Mouse (Mus musculus) lung, postnatal 0 days (tissue): Measurements from ENCODE around the gene Acap1. TPM values are rescaled to one million over a fixed set of nuclear protein-coding genes. Genes with fewer than 3 reads are reported as not detected.
"Not testable (repeated sequence)": the region's sequence is repeated elsewhere in the genome, so short reads cannot be mapped to it uniquely, and the experiment has no call there.

Source experiments
- ATAC-seq: fragments of 200-750 bp; cut with Nextera tagmentation; 2 replicates; pipeline ENCODE4 v1.8.0; 2017; ENCODE audit warnings: moderate library complexity
- DNase-seq: peaks from one replicate; pipeline ENCODE4 v3.0.0-alpha.2; 2016; ENCODE audit warnings: low spot score
- H3K27ac ChIP-seq: fragments of 300-500 bp; sonication (generic); 2 replicates; pipeline ENCODE4 v1.5.1; 2014; ENCODE audit warnings: antibody characterized with exemption, mild to moderate bottlenecking, low read length, mixed read lengths
- H3K27me3 ChIP-seq: fragments of 300-500 bp; sonication (generic); replicated peaks from 2 replicates; pipeline ENCODE4 v1.6.1; 2014; ENCODE audit warnings: low read length, mixed read lengths; ENCODE audit not compliant: insufficient read depth
- H3K36me3 ChIP-seq: fragments of 300-500 bp; sonication (generic); 2 replicates; pipeline ENCODE4 v1.6.1; 2014; ENCODE audit warnings: low read length, mixed read lengths; ENCODE audit not compliant: insufficient read depth
- H3K4me1 ChIP-seq: fragments of 300-500 bp; sonication (generic); 2 replicates; pipeline ENCODE4 v1.6.1; 2014; ENCODE audit warnings: antibody characterized with exemption, low read depth, low read length, mixed read lengths; ENCODE audit not compliant: insufficient read depth
- H3K4me2 ChIP-seq: fragments of 300-500 bp; sonication (generic); replicated peaks from 2 replicates; pipeline ENCODE4 v1.6.1; 2014; ENCODE audit warnings: low read depth, mild to moderate bottlenecking, low read length, moderate library complexity, mixed read lengths
- H3K4me3 ChIP-seq: fragments of 300-500 bp; sonication (generic); 2 replicates; pipeline ENCODE4 v1.5.1; 2014; ENCODE audit warnings: low read depth, low read length
- H3K9ac ChIP-seq: fragments of 300-500 bp; sonication (generic); replicated peaks from 2 replicates; pipeline ENCODE4 v1.6.1; 2014; ENCODE audit warnings: low read depth, mild to moderate bottlenecking
- H3K9me3 ChIP-seq: fragments of 300-500 bp; sonication (generic); 2 replicates; pipeline ENCODE4 v1.6.1; 2016; ENCODE audit warnings: low read length, mixed read lengths
- CTCF ChIP-seq: IDR thresholded peaks from 2 replicates; pipeline ENCODE4 v1.5.1; 2016; ENCODE audit warnings: antibody characterized with exemption, mild to moderate bottlenecking
- EP300 ChIP-seq: IDR thresholded peaks from 2 replicates; pipeline ENCODE4 v1.6.1; 2016; ENCODE audit warnings: antibody characterized with exemption, mild to moderate bottlenecking, control low read depth
- WGBS: fragments of 180-500 bp; shearing (Covaris S2); extraction: QIAGEN DNeasy Blood & Tissue Kit; methylation state at CpG from one replicate; pipeline ENCODE4 v1.1.7; 2014; 5-methylcytosine and 5-hydroxymethylcytosine counted together
- polyA plus RNA-seq: library from polyadenylated mRNA; unstranded; fragments of >200 nt; fragmentation: Nextera tagmentation; extraction: Ambion mirVana; gene quantifications from 2 replicates; pipeline ENCODE4 v1.2.1, GENCODE M21; 2015

Gene Acap1
- polyA plus RNA-seq, 1 experiment from 2014 or later = 1.7 TPM

DNA sequence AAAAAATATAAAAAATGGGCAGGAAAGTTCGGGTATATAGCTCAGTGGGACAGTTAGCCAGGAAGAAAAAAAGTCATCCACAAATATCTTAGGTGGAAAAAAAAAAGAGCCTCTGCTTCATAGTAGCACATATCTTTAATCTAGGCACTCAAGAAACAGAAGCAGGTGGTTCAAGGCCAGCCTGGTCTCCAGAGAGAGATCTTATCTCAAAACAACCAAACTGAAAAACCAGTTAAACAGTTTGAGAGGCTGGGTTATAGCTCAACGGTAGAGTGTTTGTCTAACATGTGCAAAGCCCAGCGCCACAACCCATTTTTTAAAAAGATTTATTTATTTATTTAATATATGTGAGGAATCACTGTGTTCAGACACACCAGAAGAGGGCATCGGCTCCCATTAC lies 37.7 kb upstream of the Acap1 start:
- Histone ChIP-seq H3K4me2 (no peak overlapping the region), H3K36me3 (no peaks in the 10 kb centered on the region), H3K27me3 (peaks cover 13% of the 10 kb centered on the region; the same call in 1 of the 2 replicates), H3K4me1 (peaks cover 15% of the 10 kb centered on the region; the same call in 1 of the 2 replicates), H3K9me3 (no peaks in the 10 kb centered on the region), H3K9ac (no peak overlapping the region), H3K27ac (no peak overlapping the region), H3K4me3 (no peak overlapping the region)
- no peak for DNase-seq
- TF ChIP-seq EP300 (no peak), CTCF (no peak)
- WGBS = 36% methylated on average over 4 of the region's 4 CpGs
- ATAC-seq = no peak

DNA sequence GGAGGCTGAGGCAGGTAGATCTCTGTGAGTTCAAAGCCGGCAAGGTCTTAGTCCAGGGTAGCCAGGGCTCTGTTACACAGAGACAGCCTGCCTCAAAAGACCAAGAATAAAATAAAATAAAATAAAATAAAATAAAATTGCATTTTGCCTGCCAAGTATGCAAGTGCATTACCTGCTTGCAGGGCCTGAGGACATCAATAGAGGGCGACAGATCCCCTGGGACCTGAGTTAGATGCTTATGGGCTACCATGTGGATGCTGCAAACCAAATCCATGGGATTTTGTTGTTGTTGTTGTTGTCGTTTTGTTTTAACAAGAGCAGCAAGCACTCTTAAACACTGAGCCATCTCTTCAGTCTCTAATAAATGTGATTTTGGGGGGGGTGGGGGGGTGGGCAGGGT lies 36.9 kb upstream of the Acap1 start:
- Histone ChIP-seq H3K4me2 (no peak overlapping the region), H3K36me3 (no peaks in the 10 kb centered on the region), H3K27ac (no peak overlapping the region), H3K4me1 (peaks cover 15% of the 10 kb centered on the region; the same call in 1 of the 2 replicates), H3K9ac (no peak overlapping the region), H3K27me3 (peaks cover 13% of the 10 kb centered on the region; the same call in 1 of the 2 replicates), H3K9me3 (no peaks in the 10 kb centered on the region), H3K4me3 (no peak overlapping the region)
- no peak for ATAC-seq
- TF ChIP-seq EP300 (no peak), CTCF (peak; percentile 43)
- DNase-seq = no peak
- 36% methylated on average over 3 of the region's 3 CpGs for WGBS

DNA sequence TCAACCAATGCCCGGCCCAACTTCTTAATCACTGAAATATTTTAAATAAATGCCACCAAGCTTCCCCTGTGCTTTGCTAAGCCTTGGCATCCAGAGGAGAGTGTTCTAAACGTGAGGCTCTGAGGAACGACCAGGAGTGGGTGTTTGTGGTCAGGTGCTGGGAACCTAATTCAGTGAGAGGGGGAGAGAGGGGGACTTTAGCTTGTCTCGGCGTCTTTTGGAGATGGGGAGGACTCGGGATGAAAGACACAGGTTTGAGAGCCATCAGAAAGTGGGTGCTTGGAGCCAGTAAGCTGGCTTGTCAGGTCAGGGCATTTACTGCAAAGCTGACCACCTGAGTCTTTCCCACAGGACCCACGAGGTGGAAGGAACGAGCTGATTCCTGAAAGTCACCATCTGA lies 36.4 kb upstream of the Acap1 start:
- no peak for DNase-seq
- Histone ChIP-seq H3K27ac (no peak overlapping the region), H3K27me3 (peaks cover 10% of the 10 kb centered on the region; the same call in 1 of the 2 replicates), H3K9ac (no peak overlapping the region), H3K4me1 (peaks cover 14% of the 10 kb centered on the region; the same call in 1 of the 2 replicates), H3K9me3 (no peaks in the 10 kb centered on the region), H3K36me3 (no peaks in the 10 kb centered on the region), H3K4me3 (no peak overlapping the region), H3K4me2 (no peak overlapping the region)
- TF ChIP-seq EP300 = no peak
- no peak for TF ChIP-seq CTCF
- 68% methylated on average over 8 of the region's 8 CpGs for WGBS
- no peak for ATAC-seq

DNA sequence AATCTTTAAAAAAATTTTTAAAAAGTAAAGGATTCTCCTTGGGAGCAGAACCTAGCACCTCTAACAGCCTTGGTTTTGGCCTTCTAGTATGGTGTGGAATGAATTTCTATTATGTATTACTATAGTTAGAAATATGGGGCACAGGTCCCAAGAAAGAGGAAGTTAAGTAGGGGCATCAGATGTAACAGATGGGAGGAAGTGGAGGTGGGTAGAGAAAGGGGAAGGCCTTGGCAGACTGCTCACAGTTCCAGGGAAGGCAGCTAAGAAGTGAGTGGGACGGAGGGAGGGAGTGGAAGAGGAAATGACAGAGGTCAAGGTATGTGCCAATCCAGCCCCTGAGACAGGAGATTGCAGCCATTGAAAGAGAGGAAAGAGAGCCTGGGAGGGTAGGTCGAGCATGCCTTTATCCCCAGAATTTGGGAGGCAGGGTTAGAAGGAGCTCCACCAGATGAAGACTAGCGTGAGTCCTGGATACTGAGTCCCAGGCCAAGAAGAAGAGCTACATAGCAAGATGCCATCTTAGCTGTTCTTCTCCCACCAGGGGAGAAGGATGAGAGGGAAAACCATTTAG lies 35.7 kb upstream of the Acap1 start:
- no peak overlapping the region for H3K27ac ChIP-seq
- TF ChIP-seq EP300 (no peak), CTCF (no peak)
- 51% methylated on average over 3 of the region's 3 CpGs for WGBS

DNA sequence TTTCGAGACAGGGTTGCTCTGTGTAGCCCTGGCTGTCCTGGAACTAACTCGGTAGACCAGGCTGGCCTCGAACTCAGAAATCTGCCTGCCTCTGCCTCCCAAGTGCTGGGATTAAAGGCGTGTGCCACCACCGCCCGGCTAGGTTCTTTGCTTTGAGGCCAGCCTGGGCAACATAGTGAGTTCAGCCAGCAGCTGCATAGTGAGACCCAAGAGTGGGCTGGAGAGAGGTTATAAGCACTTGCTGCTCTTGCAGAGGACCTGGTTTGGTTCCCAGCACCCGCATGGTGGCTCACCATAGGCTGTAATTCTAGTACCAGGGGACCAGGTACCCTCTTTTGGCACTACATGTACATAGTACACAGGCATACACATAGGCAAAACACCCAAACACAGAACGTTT lies 34.8 kb upstream of the Acap1 start:
- not testable (repeated sequence) for H3K9ac ChIP-seq, H3K4me3 ChIP-seq, H3K27ac ChIP-seq, H3K27me3 ChIP-seq, H3K4me2 ChIP-seq, DNase-seq, ATAC-seq, H3K36me3 ChIP-seq, H3K9me3 ChIP-seq, H3K4me1 ChIP-seq
- 85% methylated on average over 8 of the region's 8 CpGs for WGBS

More for the DNA sequence above, 35.7 kb upstream of the Acap1 start:
- Histone ChIP-seq H3K36me3 (no peaks in the 10 kb centered on the region), H3K9me3 (no peaks in the 10 kb centered on the region), H3K4me3 (no peak overlapping the region), H3K4me2 (no peak overlapping the region), H3K4me1 (peaks cover 7% of the 10 kb centered on the region; the same call in 1 of the 2 replicates), H3K9ac (no peak overlapping the region), H3K27me3 (peaks cover 5% of the 10 kb centered on the region; the same call in 1 of the 2 replicates)
- ATAC-seq (no peak), DNase-seq (peak; percentile 48)

DNA sequence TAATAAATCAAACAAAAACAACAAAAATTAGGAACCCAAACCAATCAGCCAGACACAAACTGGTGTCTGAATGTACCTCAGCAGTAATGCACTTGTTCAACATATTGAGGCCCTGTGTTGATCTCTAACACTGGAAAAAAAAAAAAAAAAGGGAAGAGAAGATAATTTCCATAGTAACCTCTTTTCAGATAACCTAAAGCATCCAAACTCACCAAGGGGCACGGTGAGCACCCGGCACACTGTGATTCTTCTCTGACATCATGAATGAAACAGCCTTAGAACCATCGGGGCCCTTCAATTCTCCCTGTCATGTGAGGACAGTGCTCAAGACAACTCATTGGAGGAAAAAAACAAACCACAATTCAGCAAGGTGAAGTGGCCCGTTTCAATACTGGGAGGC lies 34.4 kb upstream of the Acap1 start:
- no peak overlapping the region for H3K27ac ChIP-seq
- no peaks in the 10 kb centered on the region for H3K36me3 ChIP-seq
- ATAC-seq = no peak
- 15% methylated on average over 4 of the region's 4 CpGs for WGBS
- H3K4me2 ChIP-seq = no peak overlapping the region
- H3K27me3 ChIP-seq = no peaks in the 10 kb centered on the region
- H3K9ac ChIP-seq = no peak overlapping the region
- 0 out of 2 replicates have a peak, but pooled peaks cover 2% of the 10 kb centered on the region for H3K4me1 ChIP-seq
- TF ChIP-seq CTCF (no peak), EP300 (no peak)
- H3K9me3 ChIP-seq = no peaks in the 10 kb centered on the region
- DNase-seq = no peak
- no peak overlapping the region for H3K4me3 ChIP-seq

DNA sequence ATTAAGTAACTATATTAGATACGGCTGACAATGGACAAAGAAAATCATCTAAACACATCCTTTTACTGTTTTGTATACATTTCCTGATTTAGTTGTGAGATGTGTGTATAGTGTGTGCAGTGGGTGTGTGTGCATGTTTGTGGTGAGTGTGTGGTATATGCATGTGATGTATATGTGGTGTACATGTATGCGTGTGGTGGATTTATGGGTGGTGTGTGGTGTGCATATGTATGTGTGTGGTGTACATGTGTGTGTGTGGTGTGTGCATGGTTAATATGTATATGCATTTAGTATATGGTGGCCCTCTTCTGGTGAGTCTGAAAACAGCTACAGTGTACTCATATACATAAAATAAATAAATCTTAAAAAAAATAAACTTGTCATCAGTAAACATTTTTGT lies 32.2 kb upstream of the Acap1 start:
- Histone ChIP-seq H3K4me3 (no peak overlapping the region), H3K9ac (no peak overlapping the region), H3K9me3 (no peaks in the 10 kb centered on the region), H3K4me2 (no peak overlapping the region), H3K4me1 (no peaks in the 10 kb centered on the region), H3K36me3 (no peaks in the 10 kb centered on the region), H3K27me3 (no peaks in the 10 kb centered on the region), H3K27ac (no peak overlapping the region)
- TF ChIP-seq EP300 (no peak), CTCF (no peak)
- 95% methylated on average over 2 of the region's 2 CpGs for WGBS
- no peak for ATAC-seq
- DNase-seq = no peak
